Mouse (Mus musculus): ENCODE data around the gene Il25.

Gene Il25

GRCm38 (mm10) chr14:54932645-54933150 is at the start of gene Il25:
Gene Il25, plus strand, starts transcription at chr14:54932695.
- no peak for DNase-seq

DNA sequence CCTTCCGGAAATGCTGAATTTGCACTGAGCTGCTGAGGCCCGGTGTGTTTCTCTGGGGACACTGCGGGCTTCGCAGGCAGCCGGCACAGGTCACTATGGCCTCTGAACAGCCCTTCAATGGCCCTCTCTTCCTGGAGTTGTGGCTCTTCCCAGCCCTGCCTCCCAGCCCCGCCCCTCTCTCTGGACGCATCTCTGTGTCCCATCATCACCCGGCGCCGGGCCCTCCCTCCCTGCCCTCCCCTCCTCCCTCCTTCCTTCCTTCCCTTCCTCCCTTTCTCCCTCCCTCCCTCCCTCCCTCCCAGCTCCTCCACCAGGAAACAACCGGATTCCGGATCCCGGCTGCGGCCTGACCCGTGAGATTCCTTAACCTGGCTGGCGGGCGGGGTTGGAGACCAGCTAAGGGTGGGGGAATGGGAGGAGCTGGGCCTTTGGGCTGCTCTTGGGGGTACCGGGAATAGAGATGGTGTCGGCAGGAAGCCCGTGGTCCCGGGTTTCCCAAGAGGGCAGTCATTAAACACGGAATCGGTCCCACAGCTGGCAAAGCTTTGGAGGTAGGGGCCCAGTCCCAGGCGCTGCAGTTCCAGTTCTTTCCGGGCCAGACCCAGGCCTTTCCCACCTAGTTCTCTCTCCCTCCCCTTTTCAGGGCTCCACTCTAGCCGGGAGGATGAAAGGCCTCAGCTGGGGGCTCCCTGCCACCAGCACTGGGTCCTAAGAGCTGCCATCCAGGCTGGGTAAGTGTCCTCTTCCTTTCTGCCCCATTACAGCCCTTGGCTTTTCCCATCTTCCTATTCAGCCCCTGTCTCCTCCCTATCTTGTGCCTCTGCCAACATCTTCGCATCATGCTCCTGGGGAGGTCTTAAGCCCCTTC is 49.1 kb upstream of the Il25 start, which contains the start of the genes Bcl2l2 and Gm20521:
TSS of gene Bcl2l2 (plus strand) at position 224 of the 868 bp plus-strand sequence.
TSS of gene Gm20521 (plus strand) at position 288 of the 868 bp plus-strand sequence.
- peak; percentile 87 for DNase-seq

GRCm38 (mm10) chr14:54884022-54884712 is 48.3 kb upstream of the Il25 start:
- no peak for DNase-seq

DNA sequence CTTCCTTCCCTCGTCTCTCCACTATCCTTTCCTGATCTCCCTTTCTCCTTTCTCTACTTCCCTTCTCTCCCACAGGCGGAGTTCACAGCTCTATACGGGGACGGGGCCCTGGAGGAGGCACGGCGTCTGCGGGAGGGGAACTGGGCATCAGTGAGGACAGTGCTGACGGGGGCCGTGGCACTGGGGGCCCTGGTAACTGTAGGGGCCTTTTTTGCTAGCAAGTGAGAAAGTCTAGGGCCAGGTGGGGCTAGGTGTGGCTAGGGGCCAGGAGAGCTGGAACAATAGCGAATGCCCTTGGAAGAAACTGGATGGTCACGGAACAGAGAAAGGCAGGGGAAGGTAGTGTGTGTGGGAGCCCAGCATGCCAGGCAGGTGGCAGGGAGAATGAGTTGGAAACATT is 47.2 kb upstream of the Il25 start:
- no peak for DNase-seq

DNA sequence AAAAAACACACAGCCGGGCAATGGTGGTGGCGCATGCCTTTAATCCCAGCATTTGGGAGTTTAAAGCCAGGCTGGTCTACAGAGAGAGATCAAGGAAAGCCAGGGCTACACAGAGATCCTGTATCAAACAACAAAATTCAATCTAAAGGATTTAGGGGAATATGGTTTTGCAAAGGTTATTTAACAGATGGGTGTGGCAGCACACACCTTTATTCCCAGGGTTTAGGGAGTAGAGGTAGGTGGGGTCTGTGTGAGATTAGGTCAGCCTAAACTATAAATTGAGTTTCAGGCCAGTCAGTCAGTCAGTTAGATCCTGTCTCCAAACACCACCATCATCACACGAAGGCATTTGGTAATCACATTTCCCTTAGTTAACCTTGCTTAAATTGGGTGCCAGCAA is 40.3 kb upstream of the Il25 start, which contains the start of gene Pabpn1:
TSS of gene Pabpn1 (plus strand) at position 301 of the 400 bp plus-strand sequence.
- no peak for DNase-seq

DNA sequence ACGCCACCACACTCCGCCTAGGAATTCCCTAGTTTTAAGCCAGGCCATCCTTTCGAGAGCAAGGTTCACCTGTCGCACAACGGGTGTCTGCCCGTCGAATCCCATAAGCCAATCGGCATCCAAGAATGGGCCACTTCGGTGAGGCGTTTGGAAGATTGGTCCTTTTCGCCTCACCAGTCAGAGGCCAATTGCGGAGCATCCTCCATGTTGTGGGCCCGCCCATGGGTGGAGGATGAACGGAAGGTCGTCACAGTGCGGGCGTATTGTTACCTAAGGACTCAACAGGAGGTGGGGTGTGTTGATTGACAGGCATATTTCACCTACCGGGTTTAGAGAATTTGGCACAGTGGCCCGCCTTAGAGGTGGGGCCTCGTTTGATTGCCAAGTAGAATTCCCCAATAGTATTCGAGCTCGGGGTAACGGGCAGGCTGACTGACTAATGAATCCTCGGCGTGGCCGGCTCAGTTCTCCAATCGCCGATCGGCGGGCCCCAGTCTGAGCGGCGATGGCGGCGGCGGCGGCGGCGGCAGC is 38.8 kb upstream of the Il25 start:
- peak; percentile 90 for DNase-seq

DNA sequence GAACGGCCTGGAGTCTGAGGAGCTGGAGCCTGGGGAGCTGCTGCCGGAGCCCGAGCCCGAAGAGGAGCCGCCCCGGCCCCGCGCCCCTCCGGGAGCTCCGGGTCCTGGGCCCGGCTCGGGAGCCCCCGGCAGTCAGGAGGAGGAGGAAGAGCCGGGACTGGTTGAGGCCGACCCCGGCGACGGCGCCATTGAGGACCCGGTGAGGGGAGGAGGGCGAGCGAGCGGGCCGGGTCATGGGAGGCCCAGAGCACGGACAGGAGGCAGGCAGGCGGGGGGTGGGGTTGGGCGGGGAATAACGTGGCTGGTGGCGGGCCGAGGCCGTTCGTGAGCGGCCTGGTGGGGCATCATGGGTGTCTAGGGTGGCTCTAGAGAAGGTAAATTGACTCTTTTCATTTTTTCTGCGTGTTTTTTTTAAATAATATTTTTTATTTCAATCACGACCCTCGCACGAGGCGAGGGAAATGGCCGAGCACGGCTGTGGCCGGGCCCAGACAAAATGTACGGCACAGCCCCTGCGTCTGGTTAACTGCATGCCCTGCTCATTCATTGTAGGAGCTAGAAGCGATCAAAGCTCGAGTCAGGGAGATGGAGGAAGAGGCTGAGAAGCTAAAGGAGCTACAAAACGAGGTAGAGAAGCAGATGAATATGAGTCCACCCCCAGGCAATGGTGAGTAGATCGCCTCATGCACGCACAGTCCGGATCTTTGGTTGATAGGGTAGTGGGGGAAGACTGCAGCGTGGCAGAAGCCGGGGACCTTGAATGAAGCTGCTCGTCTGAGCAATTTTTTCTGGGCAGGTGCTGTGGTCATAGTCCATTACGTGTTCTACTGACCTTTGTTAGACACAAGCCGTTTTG is 38.0 kb upstream of the Il25 start:
- DNase-seq: peak; percentile 55

GRCm38 (mm10) chr14:54897445-54897844 is 35.0 kb upstream of the Il25 start:
- no peak for DNase-seq

DNA sequence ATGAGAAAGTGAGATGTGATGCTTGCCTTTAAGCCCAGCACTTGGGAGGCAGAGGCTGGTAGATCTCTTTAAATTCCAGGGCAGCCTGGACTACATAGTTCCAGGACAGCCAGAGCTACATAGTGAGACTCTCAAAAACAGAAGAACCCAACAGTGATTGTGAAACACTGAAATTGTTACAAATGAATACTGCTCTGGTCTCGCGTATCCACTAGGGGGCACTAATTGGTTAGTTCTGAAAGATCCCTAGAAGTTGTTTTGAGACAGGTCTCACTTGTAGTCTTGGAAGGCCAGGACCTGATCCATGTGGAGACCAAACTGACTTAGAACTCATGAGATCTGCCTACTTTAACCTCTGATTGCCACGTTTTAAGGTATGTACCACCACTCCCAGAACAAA is 32.1 kb upstream of the Il25 start:
- peak; percentile 61 for DNase-seq

GRCm38 (mm10) chr14:54903641-54904040 is 28.9 kb upstream of the Il25 start:
- DNase-seq: no peak

DNA sequence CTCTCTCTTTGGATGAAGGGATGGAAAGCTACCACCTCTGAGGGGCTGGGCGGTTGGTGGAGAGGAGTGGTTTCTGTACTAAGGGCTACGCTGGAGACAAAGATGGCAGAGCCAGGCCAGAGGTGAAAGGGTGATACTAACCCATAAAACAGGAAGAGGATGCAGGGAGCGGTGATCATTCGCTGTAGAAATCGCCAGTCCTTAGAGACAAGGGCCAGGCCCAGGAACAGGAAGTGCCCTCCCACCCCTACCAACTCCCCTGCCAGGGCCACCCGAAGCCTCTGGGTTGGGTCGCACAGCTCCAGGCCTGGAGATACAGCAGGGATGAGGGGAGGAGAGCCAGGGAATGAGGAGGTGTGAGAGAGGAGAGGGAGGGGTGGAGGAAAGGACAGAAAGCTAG is 23.8 kb upstream of the Il25 start:
- no peak for DNase-seq

- DNase-seq: peak; percentile 58
Measured at GRCm38 (mm10) chr14:54912109-54912850, 20.2 kb upstream of the Il25 start.

GRCm38 (mm10) chr14:54912886-54913285 is 19.6 kb upstream of the Il25 start, which contains the start of gene Slc22a17:
Gene Slc22a17, minus strand, starts transcription at chr14:54913132.
- DNase-seq: peak; percentile 80

GRCm38 (mm10) chr14:54913343-54913742 is 19.2 kb upstream of the Il25 start:
- DNase-seq: no peak

GRCm38 (mm10) chr14:54920076-54920685 is 12.3 kb upstream of the Il25 start:
- no peak for DNase-seq

- no peak for DNase-seq
Measured at GRCm38 (mm10) chr14:54924641-54925348, 7.7 kb upstream of the Il25 start.

DNA sequence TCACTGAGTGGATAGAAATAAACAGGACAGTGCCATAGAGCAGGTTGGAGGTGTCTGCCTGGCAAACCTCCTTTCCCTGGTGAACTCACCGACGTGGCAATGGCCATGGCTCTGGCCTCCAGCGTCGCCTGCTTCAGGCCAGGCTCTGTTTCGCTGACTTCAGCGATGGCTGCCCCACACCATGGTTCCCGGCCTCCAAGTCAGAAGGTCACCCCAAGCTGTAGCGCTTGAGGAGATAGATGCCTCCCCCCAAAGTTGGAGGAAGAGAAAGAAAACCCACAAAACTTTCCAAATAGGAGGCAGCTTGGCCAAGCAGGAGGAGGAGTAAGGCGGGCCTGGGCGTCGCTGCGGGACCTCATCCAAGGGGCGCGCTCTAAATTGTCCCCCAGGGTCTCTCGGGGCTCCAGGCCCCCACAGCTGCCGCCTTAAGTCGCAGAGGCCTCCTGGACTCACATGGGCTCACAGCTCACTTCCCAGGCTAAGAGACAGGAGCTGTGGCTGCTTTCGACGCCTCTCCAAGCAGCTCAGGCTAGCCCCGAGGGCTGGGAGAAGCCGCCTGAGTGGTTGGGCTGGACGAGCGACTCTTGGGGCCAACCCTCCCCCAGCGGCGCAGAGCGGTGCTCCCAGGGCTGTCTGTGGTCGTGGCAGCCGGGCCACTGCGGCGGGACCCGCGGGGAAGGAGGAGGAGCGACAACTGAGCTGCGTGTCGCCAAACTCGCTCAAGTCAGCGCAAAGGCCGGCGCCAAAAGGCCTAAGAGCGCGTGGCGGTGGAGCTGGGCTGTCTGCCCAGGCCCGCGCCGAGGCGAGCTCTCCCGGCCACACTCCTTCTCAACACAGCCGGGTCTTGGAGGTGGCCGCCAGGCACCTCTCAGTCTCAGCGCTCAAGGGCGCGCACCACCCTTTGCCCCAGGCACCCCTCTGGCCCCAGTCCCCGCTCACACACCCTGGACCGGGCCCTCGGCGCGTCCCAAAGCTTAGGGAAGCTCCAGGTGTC is 6.8 kb upstream of the Il25 start, which contains the start of gene Efs:
TSS of gene Efs (minus strand) at position 778 of the 994 bp plus-strand sequence.
- peak; percentile 51 for DNase-seq

- DNase-seq: peak; percentile 63
Measured at GRCm38 (mm10) chr14:54926401-54927158, 5.9 kb upstream of the Il25 start.

All from right cerebral cortex, postnatal 4 days (tissue).